Mouse (Mus musculus) T-cell, adult 2 months (primary cell): ENCODE data around the gene Lin52.

Source experiments
- DNase-seq: peaks from one replicate; pipeline ENCODE4 v3.0.0; 2022; ENCODE audit warnings: low spot score

The Lin52 gene

GRCm38 (mm10) chr12:84450718-84451646 is at the start of gene Lin52, which contains the start of gene Aldh6a1:
Gene Lin52 (plus strand): TSS chr12:84451422.
Gene Aldh6a1 (minus strand): TSS chr12:84451004.
- DNase-seq: peak; percentile 98

GRCm38 (mm10) chr12:84402923-84403322 is 48.3 kb upstream of the Lin52 start:
- DNase-seq: no peak

GRCm38 (mm10) chr12:84404541-84404940 is 46.7 kb upstream of the Lin52 start:
- DNase-seq: no peak

GRCm38 (mm10) chr12:84407259-84407658 is 44.0 kb upstream of the Lin52 start:
- DNase-seq: peak; percentile 3

GRCm38 (mm10) chr12:84407874-84408818 is 43.1 kb upstream of the Lin52 start:
- DNase-seq: peak; percentile 77

- DNase-seq: peak; percentile 87
Measured at GRCm38 (mm10) chr12:84408819-84409507, 42.3 kb upstream of the Lin52 start, which contains the start of the genes Entpd5 and Bbof1. Gene Entpd5 (minus strand): TSS chr12:84409029. Gene Bbof1 (plus strand): TSS chr12:84409071.

GRCm38 (mm10) chr12:84416834-84417604 is 34.2 kb upstream of the Lin52 start, which contains the start of gene Rnf113a2:
Gene Rnf113a2 (plus strand): TSS chr12:84417196.
- DNase-seq: peak; percentile 90

GRCm38 (mm10) chr12:84417605-84417922 is 33.7 kb upstream of the Lin52 start:
- DNase-seq: no peak

- no peak for DNase-seq
Measured at GRCm38 (mm10) chr12:84423990-84424389, 27.2 kb upstream of the Lin52 start.

GRCm38 (mm10) chr12:84429825-84430224 is 21.4 kb upstream of the Lin52 start:
- no peak for DNase-seq

GRCm38 (mm10) chr12:84438697-84439096 is 12.5 kb upstream of the Lin52 start:
- DNase-seq: no peak

GRCm38 (mm10) chr12:84442526-84442925 is 8.7 kb upstream of the Lin52 start:
- DNase-seq: no peak

GRCm38 (mm10) chr12:84447386-84447785 is 3.8 kb upstream of the Lin52 start:
- no peak for DNase-seq

GRCm38 (mm10) chr12:84448181-84448580 is 3.0 kb upstream of the Lin52 start:
- DNase-seq: no peak

- DNase-seq: no peak
Measured at GRCm38 (mm10) chr12:84449887-84450286, 1.3 kb upstream of the Lin52 start.

- DNase-seq: no peak
Measured at GRCm38 (mm10) chr12:84450351-84450717, 888 bp upstream of the Lin52 start.

- no peak for DNase-seq
Measured at GRCm38 (mm10) chr12:84451801-84452200, 579 bp downstream of the Lin52 start.

- DNase-seq: no peak
Measured at GRCm38 (mm10) chr12:84456911-84457310, 5.7 kb downstream of the Lin52 start.

- no peak for DNase-seq
Measured at GRCm38 (mm10) chr12:84459845-84460244, 8.6 kb downstream of the Lin52 start.

GRCm38 (mm10) chr12:84461416-84461815 is 10.2 kb downstream of the Lin52 start:
- DNase-seq: no peak

GRCm38 (mm10) chr12:84462856-84463255 is 11.6 kb downstream of the Lin52 start:
- DNase-seq: no peak
